In the genomic region with DNA sequence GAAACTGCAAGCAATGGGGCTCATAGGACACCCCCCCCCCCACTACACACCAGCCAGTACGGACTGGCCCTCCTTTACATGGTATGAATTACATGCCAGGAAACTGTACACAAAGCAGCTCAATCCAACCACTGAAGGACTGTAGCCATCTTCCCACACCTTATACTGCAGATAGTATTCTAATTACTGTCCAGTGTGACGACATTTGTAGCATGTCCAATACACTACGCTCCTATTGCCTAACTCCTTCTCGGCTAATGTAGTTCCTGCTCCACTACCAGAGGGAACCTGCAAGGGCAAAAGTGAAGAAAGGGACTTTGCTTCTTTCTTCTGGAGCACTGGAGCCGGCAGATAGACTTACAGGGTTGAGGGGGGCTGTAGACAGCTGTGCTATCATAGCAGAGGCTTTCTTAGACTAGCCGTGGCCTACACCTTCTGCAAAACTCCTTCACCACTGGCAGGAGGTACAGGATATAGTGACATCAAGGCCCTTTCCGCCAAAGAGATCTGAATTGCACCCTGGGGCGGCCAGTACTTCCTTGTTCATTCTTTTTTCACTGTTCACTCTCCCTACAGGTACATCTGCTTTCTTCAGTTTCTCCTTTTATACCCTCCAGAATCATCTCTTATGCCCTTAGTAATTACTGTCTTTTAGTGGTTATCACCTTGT, we compare ENCODE assay signal across 36 mouse cellular contexts.
A peak's percentile ranks its signal among the peaks of the same experiment; 100 is the strongest.
DNase-seq lines count a peak whose midpoint lies in the region; ATAC-seq and TF ChIP-seq lines count a peak whose summit lies in the region.
"Had no signal": no experiment of that assay in that cellular context is flagged by ENCODE, and none has a peak within 500 bp of the region (broad histone marks: within the 10 kb centered on the region; RNA-seq: fewer than 3 reads in every experiment).

No protein-coding gene starts in this region.

- no peak overlapping the region for H3K9ac ChIP-seq in kidney, embryonic 15.5 days
- no peak overlapping the region for H3K9ac ChIP-seq in lung, embryonic 14.5 days
- H3K9ac ChIP-seq in hindbrain, embryonic 11.5 days (ENCODE audit: low read depth, low read length): no peak overlapping the region
- H3K9ac ChIP-seq: embryonic facial prominence, embryonic 12.5 days; forebrain, embryonic 15.5 days; heart, embryonic 13.5 days; intestine, embryonic 15.5 days; liver, embryonic 15.5 days; neural tube, embryonic 12.5 days had no signal

- DNase-seq in kidney, adult 2 months: peak; percentile 37
- DNase-seq in lung, embryonic 14.5 days: peak; percentile 13
- DNase-seq in lung, postnatal 25 days (ENCODE audit: low spot score): no peak
- DNase-seq in fat pad, adult 2 months (ENCODE audit: extremely low read depth, low read depth, low spot score): peak; percentile 26
- DNase-seq in hindbrain, embryonic 11.5 days (ENCODE audit: low spot score): no peak
- no peak for DNase-seq in retina, embryonic 14.5 days (ENCODE audit: low spot score)
- DNase-seq: adrenal gland, postnatal 10 days; cerebellum, adult 11 months; cerebellum, adult 9-10 months; cerebellum, postnatal 36 days; embryo, embryonic 11 days; gastrocnemius, adult 2 months; gastrocnemius, postnatal 36 days; heart, postnatal 10 days; right cerebral cortex, postnatal 4 days; thymus, adult 18-20 months; thymus, postnatal 25 days had no signal

- H3K27ac ChIP-seq in kidney, adult 2 months (ENCODE audit: insufficient read depth, low read depth, low read length): peak overlapping the region; percentile 69
- no peak overlapping the region for H3K27ac ChIP-seq in kidney, embryonic 15.5 days
- no peak overlapping the region for H3K27ac ChIP-seq in lung, embryonic 14.5 days (ENCODE audit: low read depth)
- H3K27ac ChIP-seq in hindbrain, embryonic 11.5 days (ENCODE audit: low read depth, low read length): no peak overlapping the region
- H3K27ac ChIP-seq: embryonic facial prominence, embryonic 12.5 days; forebrain, embryonic 10.5 days; forebrain, embryonic 15.5 days; gastrocnemius, adult 2 months; heart, embryonic 13.5 days; hindbrain, embryonic 10.5 days; hindbrain, postnatal 0 days; intestine, embryonic 15.5 days; layer of hippocampus, adult 2 months; left cerebral cortex, adult 2 months; liver, embryonic 15.5 days; macrophage; midbrain, embryonic 10.5 days; neural tube, embryonic 12.5 days; stomach, postnatal 0 days had no signal

- H3K4me1 ChIP-seq in kidney, adult 2 months (ENCODE audit: control insufficient read depth, insufficient read depth, low read length): peaks cover 6% of the 10 kb centered on the region; the same call in 1 of the 2 replicates
- H3K4me1 ChIP-seq in kidney, embryonic 15.5 days: no peaks in the 10 kb centered on the region
- peaks cover 2% of the 10 kb centered on the region; the same call in 1 of the 2 replicates for H3K4me1 ChIP-seq in lung, embryonic 14.5 days (ENCODE audit: insufficient read depth)
- no peaks in the 10 kb centered on the region for H3K4me1 ChIP-seq in hindbrain, embryonic 11.5 days (replicated peaks; ENCODE audit: control insufficient read depth, insufficient read depth, low read length)
- H3K4me1 ChIP-seq: embryonic facial prominence, embryonic 12.5 days; forebrain, embryonic 10.5 days; forebrain, embryonic 15.5 days; hindbrain, embryonic 10.5 days; intestine, embryonic 15.5 days; liver, embryonic 15.5 days; midbrain, embryonic 10.5 days; neural tube, embryonic 12.5 days had no signal

- no peak overlapping the region for H3K4me2 ChIP-seq in kidney, embryonic 15.5 days
- H3K4me2 ChIP-seq in lung, embryonic 14.5 days: no peak overlapping the region
- H3K4me2 ChIP-seq in hindbrain, embryonic 11.5 days (replicated peaks; ENCODE audit: low read depth, low read length): no peak overlapping the region
- H3K4me2 ChIP-seq: embryonic facial prominence, embryonic 12.5 days; forebrain, embryonic 15.5 days; heart, embryonic 13.5 days; intestine, embryonic 15.5 days; liver, embryonic 15.5 days; neural tube, embryonic 12.5 days had no signal

- 76% methylated on average over 8 of the region's 8 CpGs for WGBS in kidney, adult 2 months
- WGBS in kidney, embryonic 15.5 days: 90% methylated on average over 8 of the region's 8 CpGs
- WGBS in lung, embryonic 14.5 days: 72% methylated on average over 8 of the region's 8 CpGs
- 94% methylated on average over 8 of the region's 8 CpGs for WGBS in hindbrain, embryonic 11.5 days

- no peaks in the 10 kb centered on the region for H3K9me3 ChIP-seq in kidney, embryonic 15.5 days (replicated peaks)
- no peaks in the 10 kb centered on the region for H3K9me3 ChIP-seq in lung, embryonic 14.5 days (ENCODE audit: low read depth, low read length)
- no peaks in the 10 kb centered on the region for H3K9me3 ChIP-seq in hindbrain, embryonic 11.5 days (ENCODE audit: control insufficient read depth, low read length)
- H3K9me3 ChIP-seq: embryonic facial prominence, embryonic 12.5 days; forebrain, embryonic 10.5 days; forebrain, embryonic 15.5 days; G1E; heart, embryonic 13.5 days; hindbrain, embryonic 10.5 days; intestine, embryonic 15.5 days; liver, embryonic 15.5 days; midbrain, embryonic 10.5 days; neural tube, embryonic 12.5 days had no signal

- peaks cover under 1% of the 10 kb centered on the region for H3K36me3 ChIP-seq in kidney, adult 2 months (ENCODE audit: control insufficient read depth, insufficient read depth, low read length)
- H3K36me3 ChIP-seq in kidney, embryonic 15.5 days: no peaks in the 10 kb centered on the region
- H3K36me3 ChIP-seq in lung, embryonic 14.5 days (ENCODE audit: insufficient read depth): no peaks in the 10 kb centered on the region
- H3K36me3 ChIP-seq in hindbrain, embryonic 11.5 days (ENCODE audit: control insufficient read depth, insufficient read depth, low read length): 0 out of 2 replicates have a peak, but pooled peaks cover 3% of the 10 kb centered on the region
- H3K36me3 ChIP-seq: embryonic facial prominence, embryonic 12.5 days; intestine, embryonic 15.5 days; liver, embryonic 15.5 days had no signal

- H3K4me3 ChIP-seq in kidney, adult 2 months (ENCODE audit: insufficient read depth, low read depth, low read length): no peak overlapping the region
- H3K4me3 ChIP-seq in kidney, embryonic 15.5 days (replicated peaks): no peak overlapping the region
- H3K4me3 ChIP-seq in lung, embryonic 14.5 days (ENCODE audit: low read depth, low read length): no peak overlapping the region
- no peak overlapping the region for H3K4me3 ChIP-seq in hindbrain, embryonic 11.5 days (ENCODE audit: low read depth, low read length)
- H3K4me3 ChIP-seq: embryonic facial prominence, embryonic 12.5 days; forebrain, embryonic 10.5 days; forebrain, embryonic 15.5 days; gastrocnemius, adult 2 months; heart, embryonic 13.5 days; hindbrain, embryonic 10.5 days; intestine, embryonic 15.5 days; layer of hippocampus, adult 2 months; left cerebral cortex, adult 2 months; liver, embryonic 15.5 days; midbrain, embryonic 10.5 days; myocyte; neural tube, embryonic 12.5 days had no signal

- no peaks in the 10 kb centered on the region for H3K27me3 ChIP-seq in kidney, adult 2 months (replicated peaks; ENCODE audit: control insufficient read depth, insufficient read depth, low read length)
- no peaks in the 10 kb centered on the region for H3K27me3 ChIP-seq in kidney, embryonic 15.5 days
- H3K27me3 ChIP-seq in lung, embryonic 14.5 days (ENCODE audit: insufficient read depth, low read length): no peaks in the 10 kb centered on the region
- H3K27me3 ChIP-seq in hindbrain, embryonic 11.5 days (ENCODE audit: control insufficient read depth, insufficient read depth, low read length): no peaks in the 10 kb centered on the region
- H3K27me3 ChIP-seq: embryonic facial prominence, embryonic 12.5 days; forebrain, embryonic 15.5 days; heart, embryonic 13.5 days; intestine, embryonic 15.5 days; liver, embryonic 15.5 days; neural tube, embryonic 12.5 days had no signal

- no peak for TF ChIP-seq CTCF in kidney, adult 2 months (conservative IDR thresholded peaks at IDR 0.05; ENCODE audit: insufficient read depth, insufficient read length, low read depth, low read length)
- no peak for TF ChIP-seq CTCF in lung, embryonic 14.5 days (IDR thresholded peaks at IDR 0.05; ENCODE audit: low read depth)

- ATAC-seq in kidney, embryonic 15.5 days (replicated peaks; ENCODE audit: low FRiP score): no peak
- peak; percentile 23; the same call in 1 of the 2 replicates for ATAC-seq in lung, embryonic 14.5 days (ENCODE audit: insufficient read depth)
- peak; percentile 88 for ATAC-seq in megakaryocyte progenitor cell, adult 5-6 weeks (replicated peaks; ENCODE audit: poor library complexity)
- no peak for ATAC-seq in hindbrain, embryonic 11.5 days (ENCODE audit: low FRiP score)
- ATAC-seq: forebrain, embryonic 15.5 days; hindbrain, postnatal 0 days; intestine, embryonic 15.5 days; midbrain, embryonic 16.5 days had no signal

- no peak for TF ChIP-seq POLR2A in kidney, adult 2 months (IDR thresholded peaks at IDR 0.05; ENCODE audit: low read depth, low read length)

Comparison
In these comparisons a context has a peak if more than half of its experiments do, and no peak if none do; other contexts are left out.
1. DNase-seq: peak in kidney, adult 2 months (single experiment), lung, embryonic 14.5 days (single experiment) and fat pad, adult 2 months (single experiment); none in lung, postnatal 25 days (single experiment), hindbrain, embryonic 11.5 days (single experiment) and retina, embryonic 14.5 days (single experiment).
2. ATAC-seq: peak in lung, embryonic 14.5 days (single experiment) and megakaryocyte progenitor cell, adult 5-6 weeks (single experiment); none in kidney, embryonic 15.5 days (single experiment) and hindbrain, embryonic 11.5 days (single experiment).